Mouse (Mus musculus) spleen, adult 12 weeks (tissue): Measurements from ENCODE around the gene Fez1.

Experiments used
- DNase-seq: peaks from one replicate; pipeline ENCODE4 v3.0.0; 2022; ENCODE audit warnings: low spot score

The Fez1 gene

DNA sequence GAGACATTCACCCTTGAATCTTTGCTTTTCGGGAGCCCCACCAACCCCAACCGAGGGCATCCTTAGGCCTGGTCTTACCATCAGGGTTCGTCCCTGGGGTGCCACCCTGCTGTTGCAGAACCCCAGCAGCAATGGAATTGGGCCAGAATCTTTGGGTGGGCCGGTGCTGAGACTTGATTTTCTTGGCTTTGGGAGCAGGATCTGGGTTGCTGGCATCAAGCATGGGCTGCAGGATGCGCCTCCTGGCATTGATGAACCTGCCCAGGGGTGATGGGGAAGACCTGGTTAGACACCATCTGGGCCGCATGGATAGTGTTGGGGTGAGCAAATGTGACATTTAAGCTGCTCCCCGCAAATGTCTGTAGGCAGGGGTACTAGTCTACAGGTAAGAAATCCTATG, 72.6 kb downstream of the Fez1 start:
- no peak for DNase-seq

DNA sequence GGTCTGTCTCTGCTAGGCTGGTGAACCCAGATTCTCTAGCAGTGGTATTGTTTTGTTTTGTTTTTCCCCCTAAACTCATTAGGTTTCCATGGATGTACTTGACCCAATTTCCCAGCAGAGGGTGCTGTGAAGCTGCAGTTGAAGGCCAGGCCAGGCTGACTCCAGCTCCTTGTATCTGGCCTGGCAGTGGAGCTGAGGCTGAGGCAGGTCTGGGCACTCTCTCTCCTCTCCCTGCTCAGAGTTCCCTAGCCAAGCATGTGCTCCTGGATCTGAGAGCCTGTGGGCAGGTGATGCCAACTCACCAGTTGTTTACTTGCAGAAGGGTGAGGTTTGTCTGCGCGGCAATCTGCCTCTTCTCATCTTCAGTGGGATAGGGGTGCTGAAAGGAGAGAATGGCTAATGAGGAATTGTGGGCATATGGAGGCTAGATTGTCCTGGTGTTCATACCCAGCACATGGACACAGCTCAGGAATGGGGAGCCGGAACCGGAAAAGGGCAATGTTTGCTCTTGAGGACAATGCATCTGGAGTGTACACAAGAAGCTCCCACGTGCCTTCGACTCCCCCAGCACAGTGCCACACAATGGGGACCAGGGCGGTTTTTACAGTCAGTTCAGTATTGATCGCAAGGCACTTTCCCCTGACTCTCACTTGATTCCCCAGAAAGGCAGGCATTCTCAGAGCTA, 73.5 kb downstream of the Fez1 start:
- no peak for DNase-seq

GRCm38 (mm10) chr9:36898560-36898959, 76.9 kb downstream of the Fez1 start:
- no peak for DNase-seq

DNA sequence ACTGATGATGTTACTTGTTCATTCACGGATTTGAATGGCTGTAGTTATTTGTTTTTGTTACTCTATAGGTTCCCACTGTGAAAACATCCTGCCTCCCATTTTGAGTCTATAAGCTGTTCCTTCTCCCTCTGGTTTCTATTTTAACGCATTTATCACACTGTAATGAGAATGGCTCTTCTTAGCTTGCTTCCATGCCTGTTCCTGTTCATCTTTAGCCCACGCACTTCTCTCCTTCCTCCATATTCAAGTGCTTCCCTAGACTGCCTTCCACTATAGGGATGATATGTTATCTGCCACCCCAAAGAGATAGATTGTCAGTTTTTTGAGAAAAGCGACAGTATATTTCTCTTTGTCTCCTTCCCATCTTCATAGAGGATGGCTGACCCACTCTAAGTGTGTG, 78.8 kb downstream of the Fez1 start:
- DNase-seq, result no peak

- DNase-seq, result no peak
Observed at GRCm38 (mm10) chr9:36905452-36905851, 83.8 kb downstream of the Fez1 start.

GRCm38 (mm10) chr9:36916362-36916761, 94.7 kb downstream of the Fez1 start:
- DNase-seq, result peak; percentile 1

GRCm38 (mm10) chr9:36916915-36917314, 95.3 kb downstream of the Fez1 start:
- no peak for DNase-seq

- no peak for DNase-seq
Observed at GRCm38 (mm10) chr9:36918582-36918981, 96.9 kb downstream of the Fez1 start.

DNA sequence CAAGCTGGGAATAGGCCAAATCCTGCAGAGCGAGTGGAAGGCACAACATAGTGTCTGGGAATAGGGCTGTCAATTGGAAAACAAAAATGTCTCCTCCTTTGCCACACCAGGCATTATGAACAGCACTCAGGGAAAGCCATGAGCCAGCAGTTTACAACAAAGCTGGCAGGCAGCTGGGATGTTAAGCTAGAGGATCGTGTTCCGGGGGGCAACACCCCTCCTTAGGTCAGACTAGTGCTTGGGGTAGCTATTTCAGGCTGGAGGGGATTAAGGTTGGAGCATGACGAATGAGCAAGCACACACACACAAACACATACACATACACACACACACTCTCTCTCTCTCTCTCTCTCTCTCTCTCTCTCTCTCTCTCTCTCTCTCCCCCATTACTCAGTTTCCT, 97.8 kb downstream of the Fez1 start:
- no peak for DNase-seq

- DNase-seq, result no peak
Observed at GRCm38 (mm10) chr9:36921718-36922415, 100.2 kb downstream of the Fez1 start.

DNA sequence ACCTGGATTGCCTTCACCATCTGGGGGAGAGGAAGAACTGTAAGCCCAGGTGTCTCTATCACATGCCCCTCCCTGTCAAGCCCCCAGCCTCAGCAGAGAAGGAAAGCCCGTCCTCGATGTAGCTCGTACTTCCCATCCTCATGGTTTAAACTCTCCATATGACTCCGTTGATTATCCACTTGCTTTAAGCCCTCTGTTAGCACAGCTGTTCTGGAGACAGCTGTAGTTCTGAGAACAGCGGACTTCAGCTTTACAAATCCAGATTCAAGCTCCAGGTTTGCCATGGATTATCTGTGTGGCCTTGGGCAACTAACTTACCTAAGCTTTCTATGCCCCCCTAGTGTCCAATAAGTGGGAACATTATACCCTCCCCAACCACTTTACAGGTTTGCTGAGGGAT, 102.1 kb downstream of the Fez1 start:
- no peak for DNase-seq
